Mouse (Mus musculus) cerebellum, postnatal 10 days (tissue): Measurements from ENCODE around the gene Shb.

ENCODE experiments used
- DNase-seq, 2 experiments: peaks; one replicate each; pipeline ENCODE4 v3.0.0; 2021; ENCODE audit warnings: mixed read lengths in 2 of 2

Gene Shb

GRCm38 (mm10) chr4:45527562-45528354 is 4.5 kb downstream of the Shb start:
- peak in 1 of 2 experiments; percentile 47 for DNase-seq

GRCm38 (mm10) chr4:45526846-45527561 is 5.3 kb downstream of the Shb start:
- DNase-seq, result no peak

- peak; percentile 55 to 73 for DNase-seq
Observed at GRCm38 (mm10) chr4:45526175-45526574, 6.1 kb downstream of the Shb start.

- DNase-seq, result no peak
Observed at GRCm38 (mm10) chr4:45525541-45525940, 6.7 kb downstream of the Shb start.

GRCm38 (mm10) chr4:45524602-45525001 is 7.7 kb downstream of the Shb start:
- DNase-seq, result no peak

GRCm38 (mm10) chr4:45523360-45523759 is 8.9 kb downstream of the Shb start:
- no peak for DNase-seq

GRCm38 (mm10) chr4:45522956-45523355 is 9.3 kb downstream of the Shb start:
- no peak for DNase-seq

- no peak for DNase-seq
Observed at GRCm38 (mm10) chr4:45522583-45522900, 9.7 kb downstream of the Shb start.

GRCm38 (mm10) chr4:45521705-45522582 is 10.3 kb downstream of the Shb start:
- DNase-seq, result no peak

- DNase-seq, result no peak
Observed at GRCm38 (mm10) chr4:45520375-45520774, 11.9 kb downstream of the Shb start.

GRCm38 (mm10) chr4:45517399-45517798 is 14.9 kb downstream of the Shb start:
- no peak for DNase-seq

- no peak for DNase-seq
Observed at GRCm38 (mm10) chr4:45515894-45516293, 16.4 kb downstream of the Shb start.

- no peak for DNase-seq
Observed at GRCm38 (mm10) chr4:45514406-45514805, 17.9 kb downstream of the Shb start.

GRCm38 (mm10) chr4:45513791-45514293 is 18.4 kb downstream of the Shb start:
- peak; percentile 44 to 45 for DNase-seq

GRCm38 (mm10) chr4:45513340-45513739 is 18.9 kb downstream of the Shb start:
- no peak for DNase-seq

GRCm38 (mm10) chr4:45510163-45510562 is 22.1 kb downstream of the Shb start:
- peak in 1 of 2 experiments; percentile 49 for DNase-seq

- DNase-seq, result peak; percentile 69 to 88
Observed at GRCm38 (mm10) chr4:45509416-45509815, 22.9 kb downstream of the Shb start.

- no peak for DNase-seq
Observed at GRCm38 (mm10) chr4:45508469-45508868, 23.8 kb downstream of the Shb start.

GRCm38 (mm10) chr4:45507476-45507875 is 24.8 kb downstream of the Shb start:
- no peak for DNase-seq

- DNase-seq, result no peak
Observed at GRCm38 (mm10) chr4:45507039-45507438, 25.2 kb downstream of the Shb start.

- no peak for DNase-seq
Observed at GRCm38 (mm10) chr4:45506613-45507012, 25.7 kb downstream of the Shb start.

- no peak for DNase-seq
Observed at GRCm38 (mm10) chr4:45505671-45506070, 26.6 kb downstream of the Shb start.

- DNase-seq, result no peak
Observed at GRCm38 (mm10) chr4:45505191-45505590, 27.1 kb downstream of the Shb start.
